Mouse (Mus musculus) 3T3-L1 (cell line): ENCODE results near the gene Agtr2.
"Not testable (repeated sequence)": the region's sequence is repeated elsewhere in the genome, so short reads cannot be mapped to it uniquely, and the experiment has no call there.

Source experiments
- DNase-seq: peaks from one replicate; pipeline ENCODE4 v3.0.0-alpha.2; 2015; ENCODE audit warnings: low read depth, low spot score

Gene Agtr2

DNA sequence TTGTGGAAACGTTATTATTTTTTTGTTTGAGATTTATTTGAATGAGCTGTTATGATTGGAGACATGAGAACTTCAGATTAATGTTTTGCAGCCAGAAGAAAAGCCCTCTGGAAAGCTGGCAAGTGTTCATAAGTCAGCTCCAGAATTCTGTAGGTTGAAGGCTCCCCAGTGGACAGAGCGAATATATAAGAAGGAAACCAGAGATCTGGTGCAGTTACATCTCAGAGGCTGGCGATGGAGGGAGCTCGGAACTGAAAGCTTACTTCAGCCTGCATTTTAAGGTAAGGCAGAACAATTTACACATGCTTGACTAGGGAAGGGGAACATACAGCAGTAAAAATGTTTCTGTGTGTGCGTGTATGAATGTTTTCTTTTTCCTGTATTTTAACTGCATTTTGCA is at the start of gene Agtr2:
TSS of gene Agtr2 (plus strand) at position 131 of the 400 bp plus-strand sequence.
- DNase-seq: no peak

GRCm38 (mm10) chrX:21452519-21452918 is 31.8 kb upstream of the Agtr2 start:
- peak; percentile 3 for DNase-seq

- DNase-seq: no peak
These were observed 3.8 kb downstream of the Agtr2 start for GRCm38 (mm10) chrX:21488111-21488510.

DNA sequence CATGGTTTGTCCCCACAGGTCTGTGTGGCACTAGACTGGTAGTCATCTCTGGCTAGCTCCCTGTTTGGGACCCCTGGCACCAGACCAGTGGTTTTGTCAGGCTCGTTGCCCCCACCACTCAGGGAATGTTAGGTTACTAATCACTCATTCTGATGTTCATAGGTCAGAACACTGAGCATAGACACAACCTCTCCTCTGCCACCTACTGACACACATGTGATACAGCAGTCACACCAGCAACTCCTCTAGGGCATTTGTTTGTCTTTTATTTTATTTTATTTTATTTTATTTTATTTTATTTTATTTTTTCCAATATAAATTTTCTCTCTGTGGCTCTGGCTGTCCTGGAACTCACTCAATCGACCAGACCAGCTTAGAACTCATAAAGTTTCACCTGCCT is 15.9 kb downstream of the Agtr2 start:
- peak; percentile 5 for DNase-seq

GRCm38 (mm10) chrX:21507333-21507732 is 23.0 kb downstream of the Agtr2 start:
- not testable (repeated sequence) for DNase-seq

DNA sequence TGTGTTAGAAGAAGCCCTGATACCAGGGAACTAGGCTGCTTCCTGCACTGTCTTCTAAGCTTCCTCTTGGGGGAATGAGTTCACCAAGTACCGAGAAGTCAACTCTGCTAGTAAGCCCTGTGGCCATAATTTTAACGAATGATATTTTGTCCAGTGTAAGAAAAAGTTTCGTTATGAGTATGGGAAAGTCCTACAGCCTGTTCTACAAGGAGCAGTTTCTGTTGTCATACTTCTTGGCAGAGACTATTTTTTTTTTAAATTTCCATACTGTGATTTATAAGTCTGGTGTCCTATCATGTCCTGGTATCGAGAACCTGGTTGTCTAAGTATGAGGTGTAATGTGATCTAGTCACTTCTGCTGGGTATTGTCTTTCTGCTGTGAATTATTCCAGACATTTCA is 38.2 kb downstream of the Agtr2 start:
- no peak for DNase-seq
